Mouse (Mus musculus) MEL (cell line): ENCODE data around the gene Tapt1. TPM values are rescaled to one million over a fixed set of nuclear protein-coding genes. Genes with fewer than 3 reads are reported as not detected.

Experiments used
- DNase-seq: peaks from one replicate; pipeline ENCODE4 v3.0.0; 2011; ENCODE audit warnings: low read depth, low spot score
- H3K27ac ChIP-seq: 2 replicates; pipeline ENCODE4 v1.5.1; 2012; ENCODE audit warnings: low read depth, mild to moderate bottlenecking, control low read depth, low read length, moderate library complexity; ENCODE audit not compliant: control insufficient read depth
- H3K27me3 ChIP-seq, 2 experiments: fragments of 150-350 bp in 1 of 2; sonication (generic) in 1 of 2; 2 replicates each; pipeline ENCODE4 v1.6.1; 2012; ENCODE audit warnings: low read length in 2 of 2, mild to moderate bottlenecking in 2 of 2, improper control_type of control experiment in 1 of 2, moderate library complexity in 1 of 2; ENCODE audit not compliant: insufficient read depth in 2 of 2, control insufficient read depth in 1 of 2
- H3K36me3 ChIP-seq, 2 experiments: 2 replicates each; pipeline ENCODE4 v1.6.1; 2012 to 2014; ENCODE audit warnings: low read length in 2 of 2, improper control_type of control experiment in 1 of 2, inconsistent platforms in 1 of 2, mild to moderate bottlenecking in 1 of 2; ENCODE audit not compliant: insufficient read depth in 2 of 2, control insufficient read depth in 1 of 2
- H3K4me1 ChIP-seq, 2 experiments: fragments of 150-350 bp in 1 of 2; sonication (generic) in 1 of 2; 2 replicates each; pipeline ENCODE4 v1.6.1; 2012; ENCODE audit warnings: low read length in 2 of 2, improper control_type of control experiment in 1 of 2, mild to moderate bottlenecking in 1 of 2; ENCODE audit not compliant: insufficient read depth in 2 of 2, control insufficient read depth in 1 of 2
- H3K4me3 ChIP-seq, 2 experiments: fragments of 150-350 bp in 1 of 2; sonication (generic) in 1 of 2; 2 replicates each; pipeline ENCODE4 v1.5.1; 2012; ENCODE audit warnings: low read depth in 2 of 2, low read length in 2 of 2, mild to moderate bottlenecking in 2 of 2, moderate library complexity in 2 of 2, control low read depth in 1 of 2, improper control_type of control experiment in 1 of 2; ENCODE audit not compliant: control insufficient read depth in 1 of 2, insufficient read depth in 1 of 2
- H3K79me2 ChIP-seq: 2 replicates; pipeline ENCODE4 v1.6.1; 2012; ENCODE audit warnings: mild to moderate bottlenecking, low read length, moderate library complexity; ENCODE audit not compliant: control insufficient read depth, poor library complexity, insufficient read depth
- H3K9ac ChIP-seq: 2 replicates; pipeline ENCODE4 v1.6.1; 2012; ENCODE audit warnings: low read depth, mild to moderate bottlenecking, control low read depth, low read length, moderate library complexity; ENCODE audit not compliant: control insufficient read depth, poor library complexity, severe bottlenecking
- H3K9me3 ChIP-seq: fragments of 150-350 bp; sonication (generic); replicated peaks from 2 replicates; pipeline ENCODE4 v1.6.1; 2012; ENCODE audit warnings: mild to moderate bottlenecking, low read length, improper control_type of control experiment, moderate library complexity; ENCODE audit not compliant: insufficient read depth
- CTCF ChIP-seq, 3 experiments: IDR thresholded peaks in 2 of 3; conservative IDR thresholded peaks in 1 of 3; 2 replicates each; pipeline ENCODE4 v1.5.1; 2011 to 2012; ENCODE audit warnings: low read length in 3 of 3, low read depth in 2 of 3, mild to moderate bottlenecking in 2 of 3, improper control_type of control experiment in 1 of 3, inconsistent platforms in 1 of 3, mixed read lengths in 1 of 3, moderate library complexity in 1 of 3; ENCODE audit not compliant: control insufficient read depth in 1 of 3, insufficient read depth in 1 of 3, poor library complexity in 1 of 3, severe bottlenecking in 1 of 3
- E2F4 ChIP-seq: IDR thresholded peaks from 2 replicates; pipeline ENCODE4 v1.6.1; 2011; ENCODE audit warnings: low read depth, low read length, improper control_type of control experiment, borderline replicate concordance
- ELF1 ChIP-seq: IDR thresholded peaks from 2 replicates; pipeline ENCODE4 v1.6.1; 2014; ENCODE audit warnings: low read depth, mild to moderate bottlenecking, inconsistent platforms, low read length, improper control_type of control experiment, moderate library complexity
- EP300 ChIP-seq, 2 experiments: IDR thresholded peaks; 2 replicates each; pipeline ENCODE4 v1.6.1; 2011; ENCODE audit warnings: improper control_type of control experiment in 2 of 2, low read length in 2 of 2, low read depth in 1 of 2, mild to moderate bottlenecking in 1 of 2
- GATA1 ChIP-seq: IDR thresholded peaks from 2 replicates; pipeline ENCODE4 v1.6.1; 2011; ENCODE audit warnings: low read depth, low read length, improper control_type of control experiment
- HCFC1 ChIP-seq: IDR thresholded peaks from 2 replicates; pipeline ENCODE4 v1.6.1; 2012; ENCODE audit warnings: low read depth, mild to moderate bottlenecking, inconsistent platforms, low read length, improper control_type of control experiment, moderate library complexity
- MAFK ChIP-seq: IDR thresholded peaks from 2 replicates; pipeline ENCODE4 v1.6.1; 2011; ENCODE audit warnings: low read depth, mild to moderate bottlenecking, low read length, improper control_type of control experiment, borderline replicate concordance
- MXI1 ChIP-seq: IDR thresholded peaks from 2 replicates; pipeline ENCODE4 v1.6.1; 2011; ENCODE audit warnings: mild to moderate bottlenecking, low read depth, low read length, improper control_type of control experiment
- MYB ChIP-seq: IDR thresholded peaks from 2 replicates; pipeline ENCODE4 v1.6.1; 2011; ENCODE audit warnings: mild to moderate bottlenecking, low read depth, low read length, improper control_type of control experiment
- MYC ChIP-seq: IDR thresholded peaks from 2 replicates; pipeline ENCODE4 v1.6.1; 2011; ENCODE audit warnings: low read depth, mild to moderate bottlenecking, low read length, improper control_type of control experiment, moderate library complexity
- NELFE ChIP-seq: IDR thresholded peaks from 2 replicates; pipeline ENCODE4 v1.6.1; 2011; ENCODE audit warnings: low read depth, low read length, improper control_type of control experiment
- NRF1 ChIP-seq: IDR thresholded peaks from 2 replicates; pipeline ENCODE4 v1.6.1; 2014; ENCODE audit warnings: low read depth, mild to moderate bottlenecking, inconsistent platforms, low read length, improper control_type of control experiment, moderate library complexity; ENCODE audit not compliant: poor library complexity, insufficient read depth, severe bottlenecking
- RAD21 ChIP-seq: IDR thresholded peaks from 2 replicates; pipeline ENCODE4 v1.6.1; 2011; ENCODE audit warnings: mild to moderate bottlenecking, low read depth, low read length, improper control_type of control experiment
- SIN3A ChIP-seq: IDR thresholded peaks from 2 replicates; pipeline ENCODE4 v1.6.1; 2012; ENCODE audit warnings: low read length, improper control_type of control experiment, inconsistent platforms
- SMC3 ChIP-seq: IDR thresholded peaks from 2 replicates; pipeline ENCODE4 v1.6.1; 2011; ENCODE audit warnings: low read depth, low read length, improper control_type of control experiment
- TAL1 ChIP-seq: IDR thresholded peaks from 2 replicates; pipeline ENCODE4 v1.6.1; 2012; ENCODE audit warnings: mild to moderate bottlenecking, inconsistent platforms, low read length, moderate library complexity, mixed read lengths
- TBP ChIP-seq: IDR thresholded peaks from 2 replicates; pipeline ENCODE4 v1.8.0; 2011; ENCODE audit warnings: low read depth, low read length, improper control_type of control experiment
- UBTF ChIP-seq: IDR thresholded peaks from 2 replicates; pipeline ENCODE4 v1.6.1; 2012; ENCODE audit warnings: low read depth, mild to moderate bottlenecking, inconsistent platforms, low read length, improper control_type of control experiment, moderate library complexity, borderline replicate concordance; ENCODE audit not compliant: insufficient read depth
- USF1 ChIP-seq: IDR thresholded peaks from 2 replicates; pipeline ENCODE4 v1.6.1; 2014; ENCODE audit warnings: low read depth, mild to moderate bottlenecking, inconsistent platforms, low read length, improper control_type of control experiment, moderate library complexity
- USF2 ChIP-seq, 2 experiments: IDR thresholded peaks; 2 replicates each; pipeline ENCODE4 v1.6.1; 2011 to 2012; ENCODE audit warnings: improper control_type of control experiment in 2 of 2, low read length in 2 of 2, borderline replicate concordance in 1 of 2, inconsistent platforms in 1 of 2, low read depth in 1 of 2, mild to moderate bottlenecking in 1 of 2; ENCODE audit not compliant: insufficient read depth in 1 of 2
- ZC3H11A ChIP-seq: IDR thresholded peaks from 2 replicates; pipeline ENCODE4 v1.6.1; 2012; ENCODE audit warnings: low read depth, mild to moderate bottlenecking, inconsistent platforms, low read length, improper control_type of control experiment
- ZMIZ1 ChIP-seq: IDR thresholded peaks from 2 replicates; pipeline ENCODE4 v1.6.1; 2012; ENCODE audit warnings: low read depth, mild to moderate bottlenecking, inconsistent platforms, low read length, improper control_type of control experiment, moderate library complexity
- ZNF384 ChIP-seq: IDR thresholded peaks from 2 replicates; pipeline ENCODE4 v1.6.1; 2012; ENCODE audit warnings: low read depth, mild to moderate bottlenecking, inconsistent platforms, low read length, improper control_type of control experiment
- polyA plus RNA-seq, 2 experiments: library from polyadenylated mRNA; stranded (reverse) in 1 of 2; unstranded in 1 of 2; fragments of >175 nt in 1 of 2; fragments of >200 nt in 1 of 2; gene quantifications; 2 replicates each; pipeline versions ENCODE4 v1.2.1 to v1.2.4; 2012; ENCODE audit warnings: low replicate concordance in 2 of 2, low read depth in 1 of 2; ENCODE audit not compliant: insufficient read length in 2 of 2, insufficient read depth in 1 of 2, missing spikeins in 1 of 2
- total RNA-seq: library from RNA; depleted of rRNA; stranded (reverse); fragments of 300-350 nt; gene quantifications from 2 replicates; pipeline ENCODE4 v1.2.3, GENCODE M21; 2012

The Tapt1 gene
- total and polyA plus RNA-seq, 3 experiments, result 47.0 to 64.6 TPM; not detected in 1

GRCm38 (mm10) chr5:44217041-44217684, 9.3 kb downstream of the Tapt1 start:
- peaks cover 0 to 1% of the 10 kb centered on the region in 2 experiments; a peak in 1 of 4 replicates for H3K4me1 ChIP-seq
- no peaks in the 10 kb centered on the region for H3K27me3 ChIP-seq
- no peak for DNase-seq
- no peaks in the 10 kb centered on the region for H3K9me3 ChIP-seq
- TF ChIP-seq GATA1, result no peak
- TF ChIP-seq TBP, result no peak
- TF ChIP-seq USF1, result no peak
- no peak for TF ChIP-seq EP300 (IDR thresholded peaks at IDR 0.05; ENCODE audit: low read depth in 1 of 2, low read length in 2 of 2)
- TF ChIP-seq MYC, result no peak
- no peak overlapping the region for H3K4me3 ChIP-seq
- H3K9ac ChIP-seq, result no peak overlapping the region
- H3K79me2 ChIP-seq, result peaks cover 35% of the 10 kb centered on the region
- peaks cover 0 to 29% of the 10 kb centered on the region in 2 experiments; a peak in 3 of 4 replicates for H3K36me3 ChIP-seq
- H3K27ac ChIP-seq, result no peak overlapping the region

- H3K4me1 ChIP-seq, result peaks cover 0 to 2% of the 10 kb centered on the region in 2 experiments; a peak in 1 of 4 replicates
- H3K79me2 ChIP-seq, result peaks cover 21% of the 10 kb centered on the region
- no peak overlapping the region for H3K27ac ChIP-seq
- no peaks in the 10 kb centered on the region for H3K9me3 ChIP-seq
- no peaks in the 10 kb centered on the region for H3K27me3 ChIP-seq
- no peak overlapping the region for H3K4me3 ChIP-seq
- no peak overlapping the region for H3K9ac ChIP-seq
- TF ChIP-seq SMC3, result no peak
- no peak for TF ChIP-seq USF1
- TF ChIP-seq MYB, result no peak
- TF ChIP-seq MXI1, result no peak
- TF ChIP-seq USF2 (IDR thresholded peaks at IDR 0.05; ENCODE audit: borderline replicate concordance in 1 of 2, insufficient read depth in 1 of 2, low read depth in 1 of 2, low read length in 2 of 2), result no peak
- TF ChIP-seq NELFE, result no peak
- TF ChIP-seq E2F4, result no peak
- no peak for TF ChIP-seq RAD21
- H3K36me3 ChIP-seq, result peaks cover 0 to 32% of the 10 kb centered on the region in 2 experiments; a peak in 2 of 4 replicates
- no peak for DNase-seq
These were observed 11.3 kb downstream of the Tapt1 start for GRCm38 (mm10) chr5:44215118-44215517.

- Histone ChIP-seq H3K9me3 (no peaks in the 10 kb centered on the region), H3K27ac (no peak overlapping the region), H3K9ac (no peak overlapping the region), H3K4me1 (peaks cover 0 to 2% of the 10 kb centered on the region in 2 experiments; a peak in 1 of 4 replicates), H3K4me3 (no peak overlapping the region), H3K27me3 (no peaks in the 10 kb centered on the region), H3K79me2 (peaks cover 12% of the 10 kb centered on the region; the same call in 1 of the 2 replicates), H3K36me3 (peaks cover 0 to 33% of the 10 kb centered on the region in 2 experiments; a peak in 2 of 4 replicates)
- DNase-seq, result no peak
- TF ChIP-seq ZMIZ1 (no peak), RAD21 (no peak), E2F4 (no peak), UBTF (no peak), GATA1 (no peak), MYB (no peak), USF1 (no peak), ELF1 (no peak), MAFK (no peak), NRF1 (no peak), SIN3A (no peak), TAL1 (no peak), ZNF384 (no peak), ZC3H11A (no peak), CTCF (IDR thresholded peaks at IDR 0.05 in 2 of 3, conservative IDR thresholded peaks at IDR 0.05 in 1 of 3; ENCODE audit: control insufficient read depth in 1 of 3, insufficient read depth in 1 of 3, low read depth in 2 of 3, low read length in 3 of 3, poor library complexity in 1 of 3, severe bottlenecking in 1 of 3) (no peak), HCFC1 (no peak), SMC3 (no peak), TBP (no peak)
These were observed 12.4 kb downstream of the Tapt1 start for GRCm38 (mm10) chr5:44214025-44214424.
